Mouse (Mus musculus): ENCODE data around the gene Ppard. TPM values are rescaled to one million over a fixed set of nuclear protein-coding genes. Genes with fewer than 3 reads are reported as not detected.

The Ppard gene
- polyA plus RNA-seq, 1 experiment from 2014 or later = 1.3 TPM

DNA sequence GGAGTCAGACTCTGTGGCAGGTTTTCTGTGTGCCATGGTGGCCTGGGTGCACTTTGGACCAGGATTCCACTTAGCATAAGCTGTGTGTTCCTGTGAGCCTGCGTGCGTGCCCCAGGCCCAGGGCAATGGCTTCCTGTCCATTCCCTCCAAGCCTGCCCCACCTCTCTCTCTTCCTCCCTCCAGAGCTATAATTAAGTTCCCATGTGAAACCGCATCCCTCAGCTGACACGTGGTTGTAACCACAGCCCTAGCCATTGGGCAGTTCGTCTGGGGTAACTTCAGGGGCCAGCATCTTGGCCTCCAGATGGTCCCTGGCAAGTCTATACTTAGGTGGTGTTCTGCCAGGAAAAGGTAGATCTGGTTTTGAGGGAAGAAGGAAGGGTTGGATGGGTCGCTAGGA is 15.1 kb downstream of the Ppard start:
- Histone ChIP-seq H3K27ac (replicated peaks) (no peak overlapping the region), H3K4me1 (peaks cover 14% of the 10 kb centered on the region), H3K36me3 (no peaks in the 10 kb centered on the region), H3K4me2 (replicated peaks) (no peak overlapping the region), H3K9me3 (no peaks in the 10 kb centered on the region), H3K9ac (replicated peaks) (no peak overlapping the region), H3K4me3 (no peak overlapping the region), H3K27me3 (no peaks in the 10 kb centered on the region)
- no peak for ATAC-seq (replicated peaks)
- 75% methylated on average over 6 of the region's 6 CpGs for WGBS

DNA sequence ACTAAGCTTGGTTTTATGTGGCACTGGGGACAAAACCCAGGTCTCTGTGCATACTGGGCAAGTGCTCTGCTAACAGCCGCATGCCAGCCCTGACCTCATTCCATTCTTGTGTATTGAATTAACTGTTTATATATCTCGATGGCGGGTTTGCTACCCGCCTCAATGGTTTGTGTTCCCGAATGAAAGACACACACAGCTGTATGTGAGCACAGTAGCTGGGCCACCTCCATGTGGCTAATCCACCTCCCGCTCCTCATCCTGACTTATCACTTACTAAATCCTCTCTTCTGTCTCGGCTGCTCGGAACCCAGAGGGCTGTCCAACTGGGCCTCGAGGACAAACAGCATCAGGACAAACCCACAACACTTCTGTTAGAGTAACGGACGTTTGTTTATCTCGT is 16.6 kb downstream of the Ppard start:
- Histone ChIP-seq H3K4me3 (no peak overlapping the region), H3K9me3 (no peaks in the 10 kb centered on the region), H3K4me1 (peaks cover 14% of the 10 kb centered on the region), H3K4me2 (replicated peaks) (no peak overlapping the region), H3K9ac (replicated peaks) (no peak overlapping the region), H3K27ac (replicated peaks) (no peak overlapping the region), H3K27me3 (no peaks in the 10 kb centered on the region), H3K36me3 (no peaks in the 10 kb centered on the region)
- 62% methylated on average over 12 of the region's 12 CpGs for WGBS
- ATAC-seq (replicated peaks) = no peak

GRCm38 (mm10) chr17:28251579-28252280 is 19.2 kb downstream of the Ppard start:
- no peak for ATAC-seq (replicated peaks)
- H3K27ac ChIP-seq (replicated peaks) = no peak overlapping the region
- no peak overlapping the region for H3K4me3 ChIP-seq
- H3K9me3 ChIP-seq = no peaks in the 10 kb centered on the region
- 88% methylated on average over 12 of the region's 12 CpGs for WGBS
- no peaks in the 10 kb centered on the region for H3K36me3 ChIP-seq
- H3K4me2 ChIP-seq (replicated peaks) = no peak overlapping the region
- no peak overlapping the region for H3K9ac ChIP-seq (replicated peaks)
- no peaks in the 10 kb centered on the region for H3K27me3 ChIP-seq
- H3K4me1 ChIP-seq = peaks cover 4% of the 10 kb centered on the region; the same call in 1 of the 2 replicates

GRCm38 (mm10) chr17:28252281-28252648 is 19.8 kb downstream of the Ppard start:
- ATAC-seq (replicated peaks) = no peak
- 69% methylated on average over 5 of the region's 5 CpGs for WGBS
- H3K4me1 ChIP-seq = peaks cover 4% of the 10 kb centered on the region; the same call in 1 of the 2 replicates

DNA sequence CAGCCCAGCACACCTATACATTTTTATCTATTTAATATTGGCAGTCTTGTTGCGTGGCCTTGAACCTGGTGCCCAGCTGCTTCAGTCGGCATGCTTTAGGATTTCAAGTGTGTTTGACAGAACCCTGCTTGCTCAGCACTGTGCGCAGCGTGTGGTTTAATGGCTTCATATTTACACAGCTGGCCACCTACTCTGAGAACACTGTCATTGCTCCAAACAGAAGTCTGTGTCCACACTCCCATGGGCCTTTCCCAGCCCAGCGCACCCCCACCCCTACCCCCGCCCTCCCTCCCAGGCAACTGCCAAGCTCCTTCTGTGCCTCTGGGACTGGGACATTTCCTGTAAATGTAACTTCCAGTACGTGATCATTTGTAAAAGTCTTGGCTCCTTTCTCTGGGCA is 20.7 kb downstream of the Ppard start:
- H3K27me3 ChIP-seq = no peaks in the 10 kb centered on the region
- H3K9me3 ChIP-seq = no peaks in the 10 kb centered on the region
- peaks cover 4% of the 10 kb centered on the region; the same call in 1 of the 2 replicates for H3K4me1 ChIP-seq
- H3K4me2 ChIP-seq (replicated peaks) = no peak overlapping the region
- no peak overlapping the region for H3K4me3 ChIP-seq
- H3K9ac ChIP-seq (replicated peaks) = no peak overlapping the region
- 91% methylated on average over 7 of the region's 7 CpGs for WGBS
- H3K27ac ChIP-seq (replicated peaks) = no peak overlapping the region
- no peaks in the 10 kb centered on the region for H3K36me3 ChIP-seq
- ATAC-seq (replicated peaks) = no peak

More at GRCm38 (mm10) chr17:28252281-28252648, 19.8 kb downstream of the Ppard start:
- Histone ChIP-seq H3K36me3 (no peaks in the 10 kb centered on the region), H3K4me2 (replicated peaks) (no peak overlapping the region), H3K9ac (replicated peaks) (no peak overlapping the region), H3K9me3 (no peaks in the 10 kb centered on the region), H3K4me3 (no peak overlapping the region), H3K27me3 (no peaks in the 10 kb centered on the region), H3K27ac (replicated peaks) (no peak overlapping the region)

DNA sequence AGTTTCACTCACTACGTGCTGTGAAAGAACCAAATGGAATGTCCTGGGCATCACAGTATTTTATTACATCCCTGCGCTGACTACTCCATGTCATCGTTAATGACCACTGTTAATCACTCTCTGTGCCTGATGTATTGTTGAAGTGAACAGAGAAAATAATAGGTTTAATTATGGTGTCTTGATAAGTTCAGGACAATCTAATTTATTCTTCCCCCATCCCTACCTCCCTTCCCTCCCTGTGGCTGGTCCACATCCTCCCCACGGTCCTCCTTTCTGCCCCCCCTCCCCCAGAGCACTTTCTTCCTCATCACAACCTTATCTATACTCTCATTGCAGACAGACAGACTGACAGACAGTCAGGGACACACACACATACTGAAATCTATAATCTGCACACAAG is 22.3 kb downstream of the Ppard start:
- 32% methylated on average over 4 of the region's 4 CpGs for WGBS
- Histone ChIP-seq H3K27ac (replicated peaks) (no peak overlapping the region), H3K36me3 (no peaks in the 10 kb centered on the region), H3K27me3 (no peaks in the 10 kb centered on the region), H3K4me2 (replicated peaks) (no peak overlapping the region), H3K9ac (replicated peaks) (no peak overlapping the region), H3K9me3 (no peaks in the 10 kb centered on the region), H3K4me3 (no peak overlapping the region), H3K4me1 (peaks cover 4% of the 10 kb centered on the region; the same call in 1 of the 2 replicates)
- no peak for ATAC-seq (replicated peaks)

GRCm38 (mm10) chr17:28255651-28256050 is 23.2 kb downstream of the Ppard start:
- WGBS = 32% methylated on average over 5 of the region's 5 CpGs
- Histone ChIP-seq H3K4me2 (replicated peaks) (no peak overlapping the region), H3K4me1 (peaks cover 4% of the 10 kb centered on the region; the same call in 1 of the 2 replicates), H3K27me3 (no peaks in the 10 kb centered on the region), H3K27ac (replicated peaks) (no peak overlapping the region), H3K9me3 (no peaks in the 10 kb centered on the region), H3K4me3 (no peak overlapping the region), H3K9ac (replicated peaks) (no peak overlapping the region), H3K36me3 (no peaks in the 10 kb centered on the region)
- no peak for ATAC-seq (replicated peaks)

- no peak overlapping the region for H3K4me3 ChIP-seq
- ATAC-seq (replicated peaks) = no peak
- H3K9ac ChIP-seq (replicated peaks) = no peak overlapping the region
- no peak overlapping the region; the same call in 1 of the 2 replicates for H3K27ac ChIP-seq (replicated peaks)
- no peaks in the 10 kb centered on the region for H3K9me3 ChIP-seq
- no peaks in the 10 kb centered on the region for H3K27me3 ChIP-seq
- H3K4me2 ChIP-seq (replicated peaks) = no peak overlapping the region
- peaks cover 4% of the 10 kb centered on the region; the same call in 1 of the 2 replicates for H3K4me1 ChIP-seq
- H3K36me3 ChIP-seq = no peaks in the 10 kb centered on the region
- 76% methylated on average over 13 of the region's 13 CpGs for WGBS
These were observed 24.3 kb downstream of the Ppard start for GRCm38 (mm10) chr17:28256651-28257328.

GRCm38 (mm10) chr17:28258325-28258724 is 25.8 kb downstream of the Ppard start:
- Histone ChIP-seq H3K27ac (replicated peaks) (no peak overlapping the region), H3K4me3 (no peak overlapping the region), H3K9me3 (no peaks in the 10 kb centered on the region), H3K4me1 (peaks cover 2% of the 10 kb centered on the region; the same call in 1 of the 2 replicates), H3K27me3 (no peaks in the 10 kb centered on the region), H3K4me2 (replicated peaks) (no peak overlapping the region), H3K36me3 (no peaks in the 10 kb centered on the region), H3K9ac (replicated peaks) (no peak overlapping the region)
- 87% methylated on average over 9 of the region's 9 CpGs for WGBS
- ATAC-seq (replicated peaks) = no peak

DNA sequence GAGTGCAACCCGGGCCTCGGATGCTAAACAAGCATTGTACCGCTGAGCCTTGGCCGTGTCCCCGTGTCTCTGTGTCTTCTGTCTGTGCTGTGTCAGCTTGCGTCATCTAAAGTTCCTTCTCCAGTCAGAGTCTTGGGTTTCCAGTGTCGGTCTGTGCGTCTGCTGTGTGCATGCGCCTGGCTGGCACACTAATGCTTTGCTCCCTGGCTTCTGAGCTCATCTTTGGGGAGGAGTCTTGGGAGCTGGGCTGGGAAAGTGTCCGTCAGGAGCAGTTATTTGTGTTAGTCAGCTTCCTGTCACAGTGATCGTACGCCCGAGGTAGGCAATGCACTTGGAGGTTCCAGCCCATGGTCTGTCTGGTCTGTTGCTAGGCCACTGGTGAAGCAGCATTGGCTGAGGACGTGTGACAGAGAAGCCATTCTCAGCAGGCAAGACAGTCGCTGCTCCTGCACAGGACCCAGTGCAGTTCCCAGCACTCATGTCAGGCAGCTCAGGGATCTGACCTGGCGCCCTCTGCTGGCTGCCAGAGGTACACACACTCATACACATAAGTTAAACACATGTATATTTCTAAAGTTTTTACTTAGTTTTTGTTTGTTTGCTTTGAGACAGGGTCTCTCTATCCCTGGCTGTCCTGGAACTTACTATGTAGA is 27.5 kb downstream of the Ppard start:
- ATAC-seq (replicated peaks) = no peak
- Histone ChIP-seq H3K27ac (replicated peaks) (no peak overlapping the region), H3K4me1 (no peaks in the 10 kb centered on the region; the same call in 1 of the 2 replicates), H3K4me2 (replicated peaks) (no peak overlapping the region), H3K9ac (replicated peaks) (no peak overlapping the region), H3K9me3 (no peaks in the 10 kb centered on the region), H3K27me3 (no peaks in the 10 kb centered on the region), H3K4me3 (no peak overlapping the region), H3K36me3 (no peaks in the 10 kb centered on the region)
- WGBS = 80% methylated on average over 16 of the region's 16 CpGs

GRCm38 (mm10) chr17:28260543-28260909 is 28.0 kb downstream of the Ppard start:
- H3K4me1 ChIP-seq = no peaks in the 10 kb centered on the region; the same call in 1 of the 2 replicates
- WGBS = 85% methylated on average over 9 of the region's 9 CpGs

DNA sequence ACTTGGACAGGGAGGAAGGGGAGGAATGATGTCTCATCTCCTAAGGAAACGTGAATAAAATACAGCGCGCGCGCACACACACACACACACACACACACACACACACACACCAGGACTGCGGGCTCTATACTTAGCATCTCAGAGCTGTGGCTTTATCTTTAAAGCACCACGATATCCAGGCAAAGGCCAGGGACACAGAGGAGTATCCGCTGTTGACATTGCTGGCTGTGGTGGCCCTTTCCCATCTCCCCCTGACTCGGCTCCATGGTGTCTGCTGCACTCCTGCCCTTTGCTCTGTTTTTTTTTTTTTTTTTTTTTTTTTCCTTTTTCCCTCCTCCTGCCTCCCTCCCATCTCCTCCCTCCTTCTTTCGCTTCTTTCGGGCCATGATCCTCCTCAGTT is 29.3 kb downstream of the Ppard start:
- Histone ChIP-seq H3K4me1 (no peaks in the 10 kb centered on the region), H3K36me3 (no peaks in the 10 kb centered on the region), H3K9ac (replicated peaks) (no peak overlapping the region), H3K4me3 (no peak overlapping the region), H3K9me3 (no peaks in the 10 kb centered on the region), H3K27me3 (no peaks in the 10 kb centered on the region), H3K27ac (replicated peaks) (no peak overlapping the region), H3K4me2 (replicated peaks) (no peak overlapping the region)
- 86% methylated on average over 11 of the region's 11 CpGs for WGBS
- ATAC-seq (replicated peaks) = no peak

More at GRCm38 (mm10) chr17:28260543-28260909, 28.0 kb downstream of the Ppard start:
- Histone ChIP-seq H3K27ac (replicated peaks) (no peak overlapping the region), H3K36me3 (no peaks in the 10 kb centered on the region), H3K27me3 (no peaks in the 10 kb centered on the region), H3K9ac (replicated peaks) (no peak overlapping the region), H3K9me3 (no peaks in the 10 kb centered on the region), H3K4me2 (replicated peaks) (no peak overlapping the region), H3K4me3 (no peak overlapping the region)
- no peak for ATAC-seq (replicated peaks)
